Mouse (Mus musculus) cerebellum, adult 8-10 months (tissue): ENCODE results near the gene Pfn5.
"Not testable (repeated sequence)": the region's sequence is repeated elsewhere in the genome, so short reads cannot be mapped to it uniquely, and the experiment has no call there.

Experiments used
- DNase-seq: peaks from one replicate; pipeline ENCODE4 v3.0.0; 2022

Gene Pfn5

GRCm38 (mm10) chrX:95557887-95558286, at the start of gene Pfn5, which contains the start of gene Asb12:
TSS of gene Pfn5 (plus strand) at chrX:95558104.
TSS of gene Asb12 (minus strand) at chrX:95557987.
- DNase-seq: no peak

DNA sequence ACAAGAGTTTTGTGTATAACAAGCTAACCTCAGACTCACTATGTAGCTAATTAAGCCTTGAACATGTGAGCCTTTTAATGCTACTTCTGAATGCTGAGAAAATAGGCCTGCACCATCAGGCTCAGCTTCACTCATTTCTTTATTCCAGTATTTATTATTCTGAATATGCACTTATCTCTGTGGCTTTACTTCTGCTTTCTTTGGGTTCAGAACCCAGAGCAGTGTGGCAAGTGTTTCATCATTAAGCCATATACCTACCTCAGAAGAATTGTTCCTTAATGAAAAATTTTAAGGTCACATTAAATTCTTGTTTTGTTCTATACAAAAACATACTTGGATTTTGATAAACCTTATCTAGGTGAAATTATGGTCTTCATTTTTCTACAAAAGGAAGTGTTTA, 34.0 kb upstream of the Pfn5 start:
- DNase-seq: no peak

GRCm38 (mm10) chrX:95525166-95525565, 32.7 kb upstream of the Pfn5 start:
- DNase-seq: no peak

DNA sequence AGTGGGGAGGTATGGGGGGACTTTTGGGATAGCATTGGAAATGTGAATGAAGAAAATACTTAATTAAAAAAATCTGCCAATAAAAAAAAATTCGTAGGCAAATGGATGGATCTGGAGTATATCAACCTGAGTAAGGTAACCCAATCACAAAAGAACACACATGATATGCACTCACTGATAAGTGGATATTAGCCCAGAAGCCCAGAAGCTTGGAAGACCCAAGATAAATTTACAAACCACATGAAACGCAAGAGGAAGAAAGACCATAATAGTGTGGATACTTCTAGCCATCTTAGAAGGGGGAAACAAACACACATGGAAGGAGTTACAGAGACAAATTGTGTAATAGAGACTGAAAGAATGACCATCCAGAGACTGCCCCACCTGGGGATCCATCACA, 22.4 kb upstream of the Pfn5 start:
- not testable (repeated sequence) for DNase-seq

DNA sequence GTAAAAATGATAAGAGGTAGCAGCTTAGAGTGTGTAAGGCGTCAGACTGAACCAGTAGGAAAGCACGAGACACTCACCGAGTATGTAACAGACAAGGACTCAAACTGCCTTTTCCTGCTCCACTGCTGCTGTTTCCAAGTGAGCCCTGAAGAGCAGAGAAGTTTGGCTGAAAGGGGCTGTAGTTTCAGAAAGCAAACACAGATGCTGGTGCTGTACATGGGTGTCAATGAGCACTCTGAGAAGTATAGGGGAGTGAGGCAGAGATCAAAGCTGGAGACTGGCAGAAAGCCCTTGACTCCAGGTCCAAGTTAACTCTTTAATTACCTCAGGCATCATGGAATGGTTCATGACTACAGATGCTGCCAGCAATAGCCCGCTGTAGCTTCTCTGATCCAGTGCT, 3.6 kb upstream of the Pfn5 start:
- DNase-seq: no peak

DNA sequence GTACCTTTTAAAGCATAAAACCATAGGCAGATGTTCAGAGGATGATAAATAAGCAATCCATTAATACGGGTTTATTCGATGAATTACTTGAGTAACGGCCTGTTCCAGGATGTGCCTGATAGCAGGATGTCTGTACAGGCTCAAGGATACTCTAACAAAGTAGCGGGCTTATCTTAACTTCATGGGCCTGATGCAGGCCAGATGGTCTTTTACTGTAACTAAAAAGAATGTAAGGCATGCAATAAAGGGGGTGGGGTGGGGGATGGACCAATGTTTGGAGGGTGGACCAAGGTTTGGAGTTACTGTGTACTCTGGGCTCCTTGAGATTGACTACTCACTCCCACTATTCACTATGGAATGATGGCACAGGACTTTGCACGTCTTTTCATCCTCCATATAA, 42.7 kb downstream of the Pfn5 start:
- no peak for DNase-seq
